16 mouse cellular contexts compared by ENCODE assay signal in the genomic region with DNA sequence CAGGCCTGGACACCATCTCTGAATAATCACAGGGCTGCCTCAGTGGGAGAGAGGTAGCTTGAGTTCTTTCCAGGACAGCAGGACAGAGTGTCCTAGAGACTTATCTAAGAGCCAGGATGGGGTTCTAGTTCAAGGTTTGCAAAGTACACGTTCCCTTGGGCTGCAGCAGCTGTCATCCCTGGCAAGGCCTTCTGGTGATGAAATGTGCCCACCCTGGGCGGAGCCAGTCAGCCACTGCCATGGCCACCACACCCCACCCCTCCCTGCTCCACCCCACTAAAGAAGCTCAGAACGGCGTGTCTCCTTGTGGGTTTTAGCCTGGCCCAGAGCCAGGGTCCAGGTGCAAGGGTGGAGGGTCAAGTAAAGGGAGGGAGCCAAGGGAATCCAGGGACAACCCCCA. TPM values are rescaled to one million over a fixed set of nuclear protein-coding genes. Genes with fewer than 3 reads are reported as not detected.
A peak's percentile ranks its signal among the peaks of the same experiment; 100 is the strongest.
DNase-seq lines count a peak whose midpoint lies in the region; ATAC-seq and TF ChIP-seq lines count a peak whose summit lies in the region.
"Had no signal": no experiment of that assay in that cellular context is flagged by ENCODE, and none has a peak within 500 bp of the region (broad histone marks: within the 10 kb centered on the region; RNA-seq: fewer than 3 reads in every experiment).

No protein-coding gene starts in this region.

- no peak overlapping the region for H3K4me3 ChIP-seq in forebrain, embryonic 10.5 days
- H3K4me3 ChIP-seq in forebrain, embryonic 13.5 days: no peak overlapping the region
- H3K4me3 ChIP-seq in liver, embryonic 11.5 days (ENCODE audit: low read depth, low read length): no peak overlapping the region
- no peak overlapping the region for H3K4me3 ChIP-seq in embryonic facial prominence, embryonic 10.5 days
- no peak overlapping the region for H3K4me3 ChIP-seq in myocyte
- H3K4me3 ChIP-seq: embryonic facial prominence, embryonic 13.5 days; heart, embryonic 13.5 days; limb, embryonic 12.5 days; lung, embryonic 15.5 days had no signal

- peaks cover 3% of the 10 kb centered on the region; the same call in 1 of the 2 replicates for H3K27me3 ChIP-seq in forebrain, embryonic 10.5 days (ENCODE audit: poor library complexity, severe bottlenecking)
- no peaks in the 10 kb centered on the region for H3K27me3 ChIP-seq in forebrain, embryonic 13.5 days
- H3K27me3 ChIP-seq in liver, embryonic 11.5 days (replicated peaks; ENCODE audit: control insufficient read depth, insufficient read depth, low read length): no peaks in the 10 kb centered on the region
- no peaks in the 10 kb centered on the region for H3K27me3 ChIP-seq in embryonic facial prominence, embryonic 10.5 days (replicated peaks; ENCODE audit: low read depth, poor library complexity, severe bottlenecking)
- no peaks in the 10 kb centered on the region for H3K27me3 ChIP-seq in myocyte (ENCODE audit: control insufficient read depth, insufficient read depth, insufficient read length)
- H3K27me3 ChIP-seq: embryonic facial prominence, embryonic 13.5 days; heart, embryonic 13.5 days; limb, embryonic 12.5 days; lung, embryonic 15.5 days had no signal

- peaks cover 44% of the 10 kb centered on the region for H3K4me1 ChIP-seq in forebrain, embryonic 10.5 days
- H3K4me1 ChIP-seq in forebrain, embryonic 13.5 days: peaks cover 26% of the 10 kb centered on the region
- no peaks in the 10 kb centered on the region; the same call in 1 of the 2 replicates for H3K4me1 ChIP-seq in liver, embryonic 11.5 days (replicated peaks; ENCODE audit: control insufficient read depth, insufficient read depth, low read length)
- H3K4me1 ChIP-seq in embryonic facial prominence, embryonic 10.5 days: peaks cover 30% of the 10 kb centered on the region
- H3K4me1 ChIP-seq: embryonic facial prominence, embryonic 13.5 days had no signal

- no peak overlapping the region for H3K9ac ChIP-seq in forebrain, embryonic 13.5 days
- H3K9ac ChIP-seq in liver, embryonic 11.5 days (ENCODE audit: low read depth, low read length): no peak overlapping the region
- H3K9ac ChIP-seq: embryonic facial prominence, embryonic 13.5 days; heart, embryonic 13.5 days; limb, embryonic 12.5 days; lung, embryonic 15.5 days had no signal

- no peak overlapping the region for H3ac ChIP-seq in myocyte (ENCODE audit: control insufficient read depth, insufficient read length)

- no peak overlapping the region for H3K4me2 ChIP-seq in forebrain, embryonic 13.5 days
- no peak overlapping the region for H3K4me2 ChIP-seq in liver, embryonic 11.5 days
- peak overlapping the region; percentile 50 for H3K4me2 ChIP-seq in myocyte (ENCODE audit: low read depth)
- H3K4me2 ChIP-seq: embryonic facial prominence, embryonic 13.5 days; heart, embryonic 13.5 days; limb, embryonic 12.5 days; lung, embryonic 15.5 days; midbrain, embryonic 11.5 days had no signal

- H3K27ac ChIP-seq in forebrain, embryonic 10.5 days: peak overlapping the region; percentile 88
- H3K27ac ChIP-seq in forebrain, embryonic 13.5 days: no peak overlapping the region
- no peak overlapping the region for H3K27ac ChIP-seq in liver, embryonic 11.5 days (ENCODE audit: low read depth, low read length)
- peak overlapping the region; percentile 48 for H3K27ac ChIP-seq in embryonic facial prominence, embryonic 10.5 days (replicated peaks)
- H3K27ac ChIP-seq: embryonic facial prominence, embryonic 13.5 days; heart, embryonic 13.5 days; limb, embryonic 12.5 days; lung, embryonic 15.5 days had no signal

- H3K36me3 ChIP-seq in forebrain, embryonic 10.5 days (replicated peaks): no peaks in the 10 kb centered on the region
- no peaks in the 10 kb centered on the region for H3K36me3 ChIP-seq in forebrain, embryonic 13.5 days (ENCODE audit: poor library complexity, severe bottlenecking)
- no peaks in the 10 kb centered on the region for H3K36me3 ChIP-seq in liver, embryonic 11.5 days (ENCODE audit: control insufficient read depth, insufficient read depth, low read length)
- no peaks in the 10 kb centered on the region for H3K36me3 ChIP-seq in embryonic facial prominence, embryonic 10.5 days (replicated peaks)
- no peaks in the 10 kb centered on the region for H3K36me3 ChIP-seq in myocyte (ENCODE audit: control insufficient read depth, insufficient read depth)
- H3K36me3 ChIP-seq: embryonic facial prominence, embryonic 13.5 days; heart, embryonic 13.5 days; limb, embryonic 12.5 days; lung, embryonic 15.5 days had no signal

- no peak for ATAC-seq in forebrain, embryonic 13.5 days
- no peak for ATAC-seq in liver, embryonic 11.5 days (replicated peaks; ENCODE audit: low FRiP score)

- DNase-seq in forebrain, embryonic 10.5 days (ENCODE audit: extremely low spot score, low spot score): no peak
- DNase-seq in liver: peak; percentile 19
- DNase-seq in liver, embryonic 11.5 days (ENCODE audit: low spot score): no peak
- no peak for DNase-seq in embryonic facial prominence, embryonic 10.5 days (ENCODE audit: low spot score)
- DNase-seq in thymus, postnatal 14 days: no peak
- DNase-seq in cerebellum, postnatal 14 days: no peak
- DNase-seq: cerebellum, postnatal 36 days had no signal

- WGBS in forebrain, embryonic 10.5 days: 89% methylated on average over 4 of the region's 4 CpGs
- WGBS in forebrain, embryonic 13.5 days: 80% methylated on average over 4 of the region's 4 CpGs
- WGBS in liver, embryonic 11.5 days: 56% methylated on average over 4 of the region's 4 CpGs
- 77% methylated on average over 4 of the region's 4 CpGs for WGBS in embryonic facial prominence, embryonic 10.5 days

- H3K79me2 ChIP-seq in myocyte (ENCODE audit: control insufficient read depth, insufficient read depth): no peaks in the 10 kb centered on the region

- TF ChIP-seq POLR2A in myocyte (IDR thresholded peaks at IDR 0.05; ENCODE audit: insufficient read length, low read depth): no peak

- no peaks in the 10 kb centered on the region for H3K9me3 ChIP-seq in forebrain, embryonic 10.5 days
- H3K9me3 ChIP-seq in forebrain, embryonic 13.5 days (replicated peaks): no peaks in the 10 kb centered on the region
- no peaks in the 10 kb centered on the region for H3K9me3 ChIP-seq in liver, embryonic 11.5 days (ENCODE audit: control insufficient read depth, low read length)
- H3K9me3 ChIP-seq in embryonic facial prominence, embryonic 10.5 days: no peaks in the 10 kb centered on the region
- H3K9me3 ChIP-seq: embryonic facial prominence, embryonic 13.5 days; heart, embryonic 13.5 days; limb, embryonic 12.5 days; lung, embryonic 15.5 days had no signal

TF ChIP-seq in myocyte, 11 proteins besides CTCF, POLR2A, EP300 and RAD21:
- no peak for TF ChIP-seq REST (IDR thresholded peaks at IDR 0.05; ENCODE audit: insufficient read depth, insufficient read length)
- TF ChIP-seq E2F4 (IDR thresholded peaks at IDR 0.05; ENCODE audit: insufficient read depth): no peak
- TF ChIP-seq MYOD1 (IDR thresholded peaks at IDR 0.05; ENCODE audit: control insufficient read depth in 1 of 3, insufficient read length in 2 of 3, low read depth in 2 of 3): peak; percentile 46 to 95 (median 69)
- TF ChIP-seq TCF3 (IDR thresholded peaks at IDR 0.05; ENCODE audit: insufficient read length, low read depth): peak; percentile 64
- peak; percentile 70 for TF ChIP-seq TCF12 (IDR thresholded peaks at IDR 0.05; ENCODE audit: insufficient read depth, poor library complexity, severe bottlenecking)
- peak; percentile 43; the same call in 1 of the 2 replicates for TF ChIP-seq CEBPB (IDR thresholded peaks at IDR 0.05; ENCODE audit: insufficient read depth, poor library complexity, severe bottlenecking)
- TF ChIP-seq POLR2AphosphoS2 (IDR thresholded peaks at IDR 0.05; ENCODE audit: insufficient read length, low read depth): no peak
- TF ChIP-seq MAX (IDR thresholded peaks at IDR 0.05; ENCODE audit: low read depth): no peak
- peak; percentile 54 to 93 (median 85) for TF ChIP-seq MYOG (IDR thresholded peaks at IDR 0.05; ENCODE audit: control insufficient read depth in 1 of 3, insufficient read depth in 1 of 3, insufficient read length in 2 of 3, low read depth in 2 of 3)
- TF ChIP-seq USF1 (IDR thresholded peaks at IDR 0.05; ENCODE audit: low read depth): no peak
- TF ChIP-seq SRF (IDR thresholded peaks at IDR 0.05; ENCODE audit: control insufficient read depth, insufficient read length, low read depth): no peak

RNA-seq across cellular contexts. Expression of a gene that starts 40.7 kb away (rescaled TPM):
- not detected in 2 replicates for polyA plus RNA-seq in forebrain, embryonic 10.5 days (2016; fragmentation: Nextera tagmentation; extraction: Ambion mirVana)
- polyA plus RNA-seq in forebrain, embryonic 13.5 days (2015; fragmentation: Nextera tagmentation; extraction: Ambion mirVana): not detected in 2 replicates
- 1.9 and 2.2 TPM in 2 replicates for polyA plus RNA-seq in liver, embryonic 11.5 days (2014; fragmentation: Nextera tagmentation; extraction: Ambion mirVana)
- 0.32 TPM in 1 of 2 replicates, not detected in the other for polyA plus RNA-seq in embryonic facial prominence, embryonic 10.5 days (2016; fragmentation: Nextera tagmentation; extraction: Ambion mirVana)
- not detected for polyA plus RNA-seq in myocyte (2012; fragmentation: generic; extraction: Trizol)
- polyA plus RNA-seq: embryonic facial prominence, embryonic 13.5 days; forebrain, embryonic 11.5 days; hindbrain, embryonic 11.5 days; limb, embryonic 12.5 days; midbrain, embryonic 11.5 days had no signal

RNA-seq across cellular contexts. Expression of a gene that starts 46.7 kb away (rescaled TPM):
- polyA plus RNA-seq in forebrain, embryonic 10.5 days (2016; fragmentation: Nextera tagmentation; extraction: Ambion mirVana): 16.1 and 16.8 TPM in 2 replicates
- 7.3 and 9.0 TPM in 2 replicates for polyA plus RNA-seq in forebrain, embryonic 13.5 days (2015; fragmentation: Nextera tagmentation; extraction: Ambion mirVana)
- polyA plus RNA-seq in liver, embryonic 11.5 days (2014; fragmentation: Nextera tagmentation; extraction: Ambion mirVana): 9.6 and 10.1 TPM in 2 replicates
- polyA plus RNA-seq in embryonic facial prominence, embryonic 10.5 days (2016; fragmentation: Nextera tagmentation; extraction: Ambion mirVana): 9.3 and 10.7 TPM in 2 replicates
- 7.2 TPM for polyA plus RNA-seq in myocyte (2012; fragmentation: generic; extraction: Trizol)

Comparison
In these comparisons a context has a peak if more than half of its experiments do, and no peak if none do; other contexts are left out.
1. H3K27ac ChIP-seq: peak in forebrain, embryonic 10.5 days (single experiment) and embryonic facial prominence, embryonic 10.5 days (single experiment); none in forebrain, embryonic 13.5 days (single experiment) and liver, embryonic 11.5 days (single experiment).